Mouse (Mus musculus) gastrocnemius, adult 2 months (tissue): ENCODE data around the gene Best1. TPM values are rescaled to one million over a fixed set of nuclear protein-coding genes. Genes with fewer than 3 reads are reported as not detected.
"Not testable (repeated sequence)": the region's sequence is repeated elsewhere in the genome, so short reads cannot be mapped to it uniquely, and the experiment has no call there.

ENCODE experiments used
- DNase-seq: peaks from one replicate; pipeline ENCODE4 v3.0.0; 2022
- H3K27ac ChIP-seq: fragments of 200-600 bp; 2 replicates; pipeline ENCODE4 v1.8.1; 2022; ENCODE audit warnings: mild to moderate bottlenecking
- H3K4me3 ChIP-seq: fragments of 200-600 bp; 2 replicates; pipeline ENCODE4 v1.8.1; 2022; ENCODE audit warnings: mild to moderate bottlenecking, moderate library complexity
- CTCF ChIP-seq: fragments of 200-600 bp; IDR thresholded peaks from 2 replicates; pipeline ENCODE4 v1.8.1; 2022; ENCODE audit warnings: antibody characterized with exemption, mild to moderate bottlenecking, moderate library complexity
- intact Hi-C: fragments of 180-260 bp; cut with DNase I; formaldehyde crosslinking; loops from one replicate; pipeline ENCODE4 v1.15.1; 2025
- total RNA-seq, 2 experiments: library from RNA; stranded (reverse); gene quantifications; 2 replicates each; pipeline ENCODE4 v1.2.3; 2021

The Best1 gene
- total RNA-seq, 2 experiments from 2014 or later = 0.28 to 0.46 TPM

DNA sequence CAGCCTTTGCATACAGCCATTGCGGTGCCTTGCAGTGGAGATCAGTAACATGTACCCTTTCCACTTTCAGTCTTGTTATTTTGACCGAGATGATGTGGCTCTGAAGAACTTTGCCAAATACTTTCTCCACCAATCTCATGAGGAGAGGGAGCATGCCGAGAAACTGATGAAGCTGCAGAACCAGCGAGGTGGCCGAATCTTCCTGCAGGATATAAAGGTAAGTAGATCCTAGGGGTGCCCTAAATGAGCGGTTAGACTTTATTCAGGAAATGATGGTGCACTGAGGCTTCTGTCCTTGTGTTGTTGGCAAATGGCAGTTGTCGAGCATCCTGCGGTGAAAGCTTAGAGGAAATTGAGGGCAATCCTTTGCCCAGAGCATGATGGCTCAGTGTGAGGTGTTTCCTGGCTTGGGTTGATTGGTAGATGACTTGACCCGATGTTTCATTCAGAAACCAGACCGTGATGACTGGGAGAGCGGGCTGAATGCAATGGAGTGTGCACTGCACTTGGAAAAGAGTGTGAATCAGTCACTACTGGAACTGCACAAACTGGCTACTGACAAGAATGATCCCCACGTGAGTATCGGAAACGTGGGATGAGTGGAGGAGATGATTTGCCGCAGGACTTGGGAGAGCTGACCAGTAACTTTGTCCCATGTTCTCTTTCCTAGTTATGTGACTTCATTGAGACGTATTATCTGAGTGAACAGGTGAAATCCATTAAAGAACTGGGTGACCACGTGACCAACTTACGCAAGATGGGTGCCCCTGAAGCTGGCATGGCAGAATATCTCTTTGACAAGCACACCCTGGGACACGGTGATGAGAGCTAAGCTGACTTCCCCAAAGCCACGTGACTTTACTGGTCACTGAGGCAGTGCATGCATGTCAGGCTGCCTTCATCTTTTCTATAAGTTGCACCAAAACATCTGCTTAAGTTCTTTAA lies 17.1 kb downstream of the Best1 start:
- intact Hi-C loops = loop anchor here (5.0 kb wide), 1 partner anchor 37 kb away; no protein-coding TSS in a partner anchor
- DNase-seq = peak; percentile 22
- TF ChIP-seq CTCF = no peak
- Histone ChIP-seq H3K27ac (peak overlapping the region; percentile 99), H3K4me3 (peak overlapping the region; percentile 100)

GRCm38 (mm10) chr19:9982852-9983542 lies 18.4 kb downstream of the Best1 start:
- DNase-seq = peak; percentile 84
- H3K27ac ChIP-seq = peak overlapping the region; percentile 99
- H3K4me3 ChIP-seq = peak overlapping the region; percentile 100
- TF ChIP-seq CTCF = no peak
- intact Hi-C loops = loop anchor here (5.0 kb wide), 1 partner anchor 36 kb away; no protein-coding TSS in a partner anchor

GRCm38 (mm10) chr19:9982151-9982851 lies 19.1 kb downstream of the Best1 start:
- Histone ChIP-seq H3K4me3 (peak overlapping the region; percentile 100), H3K27ac (peak overlapping the region; percentile 99)
- intact Hi-C loops = loop anchor here (5.0 kb wide), 1 partner anchor 35 kb away; no protein-coding TSS in a partner anchor
- DNase-seq = peak; percentile 98
- no peak for TF ChIP-seq CTCF

- intact Hi-C loops = loop anchor here (5.0 kb wide), 1 partner anchor 34 kb away; no protein-coding TSS in a partner anchor
These were observed 19.8 kb downstream of the Best1 start for GRCm38 (mm10) chr19:9981621-9982020.

DNA sequence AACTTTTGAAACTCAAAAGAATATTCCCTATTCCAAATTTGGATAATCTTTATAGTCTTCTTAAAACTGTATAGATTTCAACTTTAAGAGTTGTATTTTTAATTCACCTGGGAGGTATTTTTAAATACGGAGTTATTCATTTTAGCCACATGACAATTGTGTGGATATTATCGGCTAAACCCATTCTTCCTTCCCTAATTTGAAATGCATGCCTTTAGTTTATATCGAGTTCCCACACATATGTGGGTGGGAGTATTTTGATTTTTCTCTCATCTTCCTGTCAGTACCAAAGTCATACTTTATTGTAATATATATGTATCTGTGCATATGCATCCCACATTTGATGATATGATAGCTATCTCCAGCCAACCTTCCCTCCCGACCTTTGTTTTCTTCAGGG lies 21.2 kb downstream of the Best1 start, which contains the start of gene Fth1:
Gene Fth1, plus strand, starts transcription at position 341 of the 400 bp plus-strand sequence.
- Histone ChIP-seq H3K27ac (peak within 1 kb of the TSS; percentile 99), H3K4me3 (peak within 1 kb of the TSS; percentile 100; the same call in 1 of the 2 replicates)
- intact Hi-C loops = loop anchor here (5.0 kb wide), 1 partner anchor 33 kb away; no protein-coding TSS in a partner anchor
- no peak for DNase-seq
- TF ChIP-seq CTCF = no peak

More at GRCm38 (mm10) chr19:9981621-9982020, 19.8 kb downstream of the Best1 start:
- peak; percentile 28 for DNase-seq
- H3K27ac ChIP-seq = peak overlapping the region; percentile 99
- no peak for TF ChIP-seq CTCF
- peak overlapping the region; percentile 100 for H3K4me3 ChIP-seq

DNA sequence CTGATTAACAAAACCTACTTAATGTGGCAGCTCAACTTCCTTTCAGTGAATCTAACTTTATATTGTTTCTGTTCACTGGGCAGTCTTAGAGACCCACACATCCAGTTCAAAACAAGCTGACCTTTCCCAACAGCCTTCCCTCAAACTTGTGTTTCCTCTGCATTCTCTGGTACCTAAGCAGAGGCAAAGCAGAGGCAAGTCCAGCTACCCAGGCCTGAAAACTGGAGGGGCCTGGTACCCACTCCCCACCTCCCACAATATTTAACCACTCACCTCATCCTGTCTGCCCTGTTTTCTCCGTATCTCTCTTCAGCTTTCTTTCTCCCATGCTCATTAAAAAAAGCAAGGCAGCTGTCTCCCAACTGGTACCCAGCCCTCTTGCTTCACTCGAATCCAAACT lies 22.3 kb downstream of the Best1 start:
- Histone ChIP-seq H3K27ac (peak overlapping the region; percentile 89), H3K4me3 (no peak overlapping the region)
- intact Hi-C loops = no loop called here
- DNase-seq = no peak
- TF ChIP-seq CTCF = no peak

- Histone ChIP-seq H3K27ac (peak overlapping the region; percentile 89), H3K4me3 (no peak overlapping the region)
- no peak for TF ChIP-seq CTCF
- intact Hi-C loops = no loop called here
- DNase-seq = peak; percentile 88
These were observed 22.9 kb downstream of the Best1 start for GRCm38 (mm10) chr19:9978431-9978951.

DNA sequence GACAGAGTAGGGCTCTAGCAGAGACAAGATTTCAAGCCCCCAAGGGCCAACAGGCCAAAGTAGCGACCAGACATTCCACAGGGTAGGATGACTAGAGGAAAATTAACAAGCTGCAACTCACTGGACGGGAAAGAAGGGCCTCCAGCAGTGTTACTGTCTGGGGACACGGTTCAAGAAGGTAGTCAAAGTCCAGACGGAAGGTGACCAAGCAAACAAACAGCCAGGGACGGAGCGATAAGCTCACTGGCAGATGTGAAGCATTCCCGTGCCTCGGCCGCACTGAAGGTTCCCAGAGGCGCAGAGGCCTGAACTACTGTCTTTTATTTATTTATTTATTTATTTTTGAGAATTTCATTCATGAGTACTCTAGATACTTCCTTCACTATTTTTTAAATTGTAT lies 24.3 kb downstream of the Best1 start:
- intact Hi-C loops = no loop called here
- no peak for TF ChIP-seq CTCF
- H3K27ac ChIP-seq = no peak overlapping the region
- H3K4me3 ChIP-seq = no peak overlapping the region
- DNase-seq = no peak

DNA sequence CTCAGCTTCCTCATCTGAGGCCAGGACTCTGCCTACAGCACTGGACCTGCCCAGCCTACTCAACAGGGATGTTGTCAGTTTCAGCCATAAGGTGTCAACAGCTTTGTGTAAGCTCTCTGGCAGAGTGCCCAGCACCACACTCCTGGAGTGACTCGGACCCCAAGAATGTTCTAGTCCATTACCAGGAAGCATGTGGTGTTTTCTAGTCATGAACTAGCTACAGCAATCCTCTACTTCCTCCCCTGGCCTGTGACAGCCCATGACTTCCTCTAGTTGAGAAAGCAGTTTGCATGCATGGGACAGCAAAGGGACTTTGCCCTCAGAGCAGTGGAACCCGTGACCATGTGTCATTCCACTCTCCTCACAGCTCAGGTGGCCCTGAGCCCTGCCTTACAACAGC lies 26.6 kb downstream of the Best1 start:
- H3K4me3 ChIP-seq, H3K27ac ChIP-seq, DNase-seq: not testable (repeated sequence)
- intact Hi-C loops = loop anchor here (2.0 kb wide), 1 partner anchor 16 kb away; no protein-coding TSS in a partner anchor

DNA sequence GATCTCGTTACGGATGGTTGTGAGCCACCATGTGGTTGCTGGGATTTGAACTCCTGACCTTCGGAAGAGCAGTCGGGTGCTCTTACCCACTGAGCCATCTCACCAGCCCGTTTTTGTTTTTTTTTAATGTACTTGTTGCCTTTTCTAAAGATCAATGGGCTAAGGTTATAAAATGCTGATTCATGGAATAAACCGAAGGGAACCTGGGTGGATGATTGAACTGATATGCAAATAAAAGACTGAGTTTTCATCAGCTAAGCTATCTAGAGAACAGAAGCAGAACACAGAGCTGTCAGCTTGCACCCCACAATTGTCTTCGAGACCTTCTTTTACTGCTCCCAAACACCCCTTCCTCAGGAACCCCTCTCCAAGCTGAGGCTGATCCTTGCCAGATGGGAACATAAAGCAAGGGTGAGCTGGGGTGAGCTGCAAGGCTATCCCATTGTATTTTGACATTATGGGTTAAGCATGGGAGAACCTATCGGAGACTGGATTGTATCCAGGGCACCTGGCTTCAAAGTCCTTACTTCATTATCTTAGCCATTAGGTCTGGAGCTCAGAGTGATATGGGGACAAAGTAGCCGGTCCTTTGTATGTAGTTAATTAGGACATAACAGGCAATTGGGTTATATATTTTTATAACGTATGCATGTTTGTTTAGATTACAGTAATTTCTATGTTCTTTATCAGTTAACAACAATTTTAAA lies 33.2 kb downstream of the Best1 start:
- H3K27ac ChIP-seq = no peak overlapping the region
- TF ChIP-seq CTCF = no peak
- intact Hi-C loops = no loop called here
- DNase-seq = no peak
- no peak overlapping the region for H3K4me3 ChIP-seq

DNA sequence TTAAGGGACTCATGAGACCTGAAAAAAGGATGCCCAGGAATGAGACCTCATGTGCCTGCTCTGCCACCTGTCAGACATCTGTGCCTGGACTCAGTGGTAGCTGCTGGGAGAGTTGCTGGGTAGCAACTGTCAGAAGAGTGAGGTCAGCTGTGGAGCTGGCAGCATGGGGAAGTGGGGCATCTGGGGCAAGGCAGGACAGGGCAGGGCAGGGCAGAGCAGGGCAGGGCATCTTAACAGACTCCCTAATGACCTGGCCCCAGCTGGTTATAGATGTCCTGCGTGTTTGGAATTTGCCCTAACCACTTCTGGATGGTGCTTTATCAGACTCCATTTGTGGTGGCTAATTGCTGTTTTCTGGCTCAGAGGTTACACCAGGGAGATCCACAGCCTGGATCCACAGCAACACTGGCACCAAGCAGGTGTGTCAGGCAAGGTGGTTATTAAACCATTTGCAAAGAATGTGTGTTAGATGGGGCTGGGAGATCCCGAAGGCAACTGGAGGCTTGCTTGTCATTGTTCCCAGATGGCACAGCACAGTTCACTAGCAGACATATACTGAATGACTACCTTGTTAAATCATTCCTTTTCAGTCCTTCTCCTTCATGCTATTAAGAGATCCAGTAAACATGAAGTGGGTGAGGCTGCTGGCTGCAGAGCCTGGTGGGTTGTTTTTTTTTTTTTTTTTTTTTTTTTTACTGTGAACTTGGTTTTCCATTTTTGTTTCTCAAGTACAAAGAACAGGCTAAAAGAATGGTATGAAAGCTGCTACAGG lies 35.2 kb downstream of the Best1 start:
- intact Hi-C loops = no loop called here
- Histone ChIP-seq H3K27ac (peak overlapping the region; percentile 2; the same call in 1 of the 2 replicates), H3K4me3 (no peak overlapping the region)
- peak; percentile 57 for DNase-seq
- TF ChIP-seq CTCF = no peak
